Mouse (Mus musculus) left cerebral cortex, adult 9 months (tissue): Measurements from ENCODE around the gene Celf2.

Experiments
- DNase-seq, 2 experiments: peaks; one replicate each; pipeline ENCODE4 v3.0.0; 2022; ENCODE audit warnings: low spot score in 2 of 2

Gene Celf2

GRCm38 (mm10) chr2:6915386-6915785 lies 594.0 kb downstream of the Celf2 start:
- DNase-seq = no peak

- DNase-seq = no peak
Measured at GRCm38 (mm10) chr2:6913315-6913714, 596.0 kb downstream of the Celf2 start.

GRCm38 (mm10) chr2:6911932-6912331 lies 597.4 kb downstream of the Celf2 start:
- DNase-seq = peak; percentile 63 to 74

GRCm38 (mm10) chr2:6909921-6910320 lies 599.4 kb downstream of the Celf2 start:
- no peak for DNase-seq

- DNase-seq = no peak
Measured at GRCm38 (mm10) chr2:6904411-6904810, 605.0 kb downstream of the Celf2 start.

- no peak for DNase-seq
Measured at GRCm38 (mm10) chr2:6903251-6903763, 606.1 kb downstream of the Celf2 start.

GRCm38 (mm10) chr2:6896896-6897295 lies 612.5 kb downstream of the Celf2 start:
- no peak for DNase-seq

- DNase-seq = no peak
Measured at GRCm38 (mm10) chr2:6893597-6893996, 615.8 kb downstream of the Celf2 start.

- DNase-seq = no peak
Measured at GRCm38 (mm10) chr2:6893095-6893494, 616.3 kb downstream of the Celf2 start.

GRCm38 (mm10) chr2:6884796-6885711 lies 624.3 kb downstream of the Celf2 start:
- DNase-seq = no peak

- no peak for DNase-seq
Measured at GRCm38 (mm10) chr2:6883996-6884795, 625.2 kb downstream of the Celf2 start.

GRCm38 (mm10) chr2:6882236-6882885 lies 627.0 kb downstream of the Celf2 start:
- DNase-seq = no peak

GRCm38 (mm10) chr2:6880941-6881575 lies 628.3 kb downstream of the Celf2 start:
- DNase-seq = no peak

GRCm38 (mm10) chr2:6877094-6877493 lies 632.3 kb downstream of the Celf2 start:
- DNase-seq = no peak

GRCm38 (mm10) chr2:6876547-6876946 lies 632.8 kb downstream of the Celf2 start:
- DNase-seq = peak in 1 of 2 experiments; percentile 57

- no peak for DNase-seq
Measured at GRCm38 (mm10) chr2:6875071-6875611, 634.2 kb downstream of the Celf2 start.

- DNase-seq = no peak
Measured at GRCm38 (mm10) chr2:6874266-6874955, 635.0 kb downstream of the Celf2 start.

- DNase-seq = no peak
Measured at GRCm38 (mm10) chr2:6873711-6874110, 635.7 kb downstream of the Celf2 start.

- DNase-seq = no peak
Measured at GRCm38 (mm10) chr2:6872894-6873255, 636.5 kb downstream of the Celf2 start.

GRCm38 (mm10) chr2:6872131-6872893 lies 637.1 kb downstream of the Celf2 start:
- DNase-seq = peak in 1 of 2 experiments; percentile 50
